Mouse (Mus musculus): ENCODE results near the gene Dbnl.
"Not testable (repeated sequence)": the region's sequence is repeated elsewhere in the genome, so short reads cannot be mapped to it uniquely, and the experiment has no call there.

Dbnl gene

GRCm38 (mm10) chr11:5795706-5796105 lies 7.4 kb downstream of the Dbnl start:
- DNase-seq (ENCODE audit: low spot score in 2 of 2), result peak in 1 of 2 experiments; percentile 59

GRCm38 (mm10) chr11:5796939-5797338 lies 8.7 kb downstream of the Dbnl start:
- DNase-seq (ENCODE audit: low spot score in 2 of 2), result no peak

- no peak for DNase-seq (ENCODE audit: low spot score in 2 of 2)
Observed at GRCm38 (mm10) chr11:5797371-5797770, 9.1 kb downstream of the Dbnl start.

GRCm38 (mm10) chr11:5797928-5798327 lies 9.6 kb downstream of the Dbnl start:
- no peak for DNase-seq (ENCODE audit: low spot score in 2 of 2)

- no peak for DNase-seq (ENCODE audit: low spot score in 2 of 2)
Observed at GRCm38 (mm10) chr11:5799621-5800490, 11.6 kb downstream of the Dbnl start.

GRCm38 (mm10) chr11:5801511-5801910 lies 13.2 kb downstream of the Dbnl start:
- DNase-seq (ENCODE audit: low spot score in 2 of 2), result no peak

GRCm38 (mm10) chr11:5802005-5802404 lies 13.7 kb downstream of the Dbnl start:
- no peak for DNase-seq (ENCODE audit: low spot score in 2 of 2)

- DNase-seq (ENCODE audit: low spot score in 2 of 2), result no peak
Observed at GRCm38 (mm10) chr11:5802457-5803217, 14.3 kb downstream of the Dbnl start.

GRCm38 (mm10) chr11:5803551-5803981 lies 15.3 kb downstream of the Dbnl start, which contains the start of gene Pgam2:
TSS of gene Pgam2 (minus strand) at chr11:5803733.
- peak in 1 of 2 experiments; percentile 37 for DNase-seq (ENCODE audit: low spot score in 2 of 2)

- no peak for DNase-seq (ENCODE audit: low spot score in 2 of 2)
Observed at GRCm38 (mm10) chr11:5804174-5804573, 15.9 kb downstream of the Dbnl start.

- DNase-seq (ENCODE audit: low spot score in 2 of 2), result no peak
Observed at GRCm38 (mm10) chr11:5805711-5806110, 17.4 kb downstream of the Dbnl start.

- DNase-seq (ENCODE audit: low spot score in 2 of 2), result no peak
Observed at GRCm38 (mm10) chr11:5807956-5808355, 19.7 kb downstream of the Dbnl start.

GRCm38 (mm10) chr11:5809487-5809886 lies 21.2 kb downstream of the Dbnl start:
- DNase-seq (ENCODE audit: low spot score in 2 of 2), result not testable (repeated sequence)

- no peak for DNase-seq (ENCODE audit: low spot score in 2 of 2)
Observed at GRCm38 (mm10) chr11:5813381-5813780, 25.1 kb downstream of the Dbnl start.

GRCm38 (mm10) chr11:5819223-5819622 lies 30.9 kb downstream of the Dbnl start:
- no peak for DNase-seq (ENCODE audit: low spot score in 2 of 2)

- no peak for DNase-seq (ENCODE audit: low spot score in 2 of 2)
Observed at GRCm38 (mm10) chr11:5825432-5825831, 37.1 kb downstream of the Dbnl start.

GRCm38 (mm10) chr11:5827931-5828330 lies 39.6 kb downstream of the Dbnl start:
- no peak for DNase-seq (ENCODE audit: low spot score in 2 of 2)

- DNase-seq (ENCODE audit: low spot score in 2 of 2), result no peak
Observed at GRCm38 (mm10) chr11:5828509-5829191, 40.4 kb downstream of the Dbnl start.

GRCm38 (mm10) chr11:5829327-5829726 lies 41.0 kb downstream of the Dbnl start:
- no peak for DNase-seq (ENCODE audit: low spot score in 2 of 2)

- no peak for DNase-seq (ENCODE audit: low spot score in 2 of 2)
Observed at GRCm38 (mm10) chr11:5834506-5834905, 46.2 kb downstream of the Dbnl start.

- DNase-seq (ENCODE audit: low spot score in 2 of 2), result no peak
Observed at GRCm38 (mm10) chr11:5835057-5835456, 46.8 kb downstream of the Dbnl start.

- DNase-seq (ENCODE audit: low spot score in 2 of 2), result peak in 1 of 2 experiments; percentile 22
Observed at GRCm38 (mm10) chr11:5836126-5836525, 47.8 kb downstream of the Dbnl start.

Data from frontal cortex, postnatal 36 days (tissue).